Mouse (Mus musculus): Measurements from ENCODE around the gene Copg2. TPM values are rescaled to one million over a fixed set of nuclear protein-coding genes. Genes with fewer than 3 reads are reported as not detected.

Copg2 gene
- polyA plus RNA-seq, 1 experiment: 81.8 TPM

GRCm38 (mm10) chr6:30915473-30915872 is 18.9 kb upstream of the Copg2 start, which contains the start of gene Tsga13:
TSS of gene Tsga13 (minus strand) at chr6:30915573.
- H3K4me1 ChIP-seq (ENCODE audit: control insufficient read depth, insufficient read depth, low read length): no peaks in the 10 kb centered on the region
- no peaks in the 10 kb centered on the region for H3K9me3 ChIP-seq (replicated peaks; ENCODE audit: control insufficient read depth, insufficient read depth, low read length, poor library complexity, severe bottlenecking)
- H3K4me3 ChIP-seq (ENCODE audit: low read depth, low read length): no peak within 1 kb of the TSS
- H3K9ac ChIP-seq (ENCODE audit: low read depth, poor library complexity, severe bottlenecking): no peak within 1 kb of the TSS
- H3K27ac ChIP-seq (ENCODE audit: insufficient read depth, low read length): no peak within 1 kb of the TSS
- TF ChIP-seq EP300 (IDR thresholded peaks at IDR 0.05; ENCODE audit: insufficient read depth, low read depth, low read length): no peak
- no peak for TF ChIP-seq CTCF (IDR thresholded peaks at IDR 0.05; ENCODE audit: low read depth, low read length)
- H3K36me3 ChIP-seq (ENCODE audit: control insufficient read depth, insufficient read depth, low read length, poor library complexity, severe bottlenecking): no peaks in the 10 kb centered on the region
- no peaks in the 10 kb centered on the region; the same call in 1 of the 2 replicates for H3K27me3 ChIP-seq (ENCODE audit: control insufficient read depth, insufficient read depth, low read length, poor library complexity, severe bottlenecking)

DNA sequence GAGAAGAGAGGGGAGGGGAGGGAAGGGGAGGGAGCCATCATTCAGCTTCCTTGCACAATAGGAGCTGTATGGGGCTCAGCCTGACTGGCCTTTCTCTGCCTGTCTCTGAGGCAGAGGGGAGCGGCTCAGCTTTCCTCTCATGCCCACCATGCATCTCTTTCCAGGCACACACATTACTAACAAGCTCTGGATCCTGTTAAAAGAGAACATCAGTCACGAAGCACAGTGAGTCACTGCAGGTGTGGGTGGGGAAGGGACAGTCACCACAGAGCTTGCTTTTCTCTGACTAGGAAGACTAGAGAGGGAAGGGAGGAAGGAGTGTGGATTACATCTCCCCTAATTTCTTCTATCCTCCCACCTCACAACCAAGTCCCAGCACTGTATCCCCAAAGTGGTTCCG is 11.4 kb upstream of the Copg2 start:
- no peaks in the 10 kb centered on the region for H3K36me3 ChIP-seq (ENCODE audit: control insufficient read depth, insufficient read depth, low read length, poor library complexity, severe bottlenecking)
- no peak overlapping the region for H3K9ac ChIP-seq (ENCODE audit: low read depth, poor library complexity, severe bottlenecking)
- no peaks in the 10 kb centered on the region for H3K4me1 ChIP-seq (ENCODE audit: control insufficient read depth, insufficient read depth, low read length)
- no peak overlapping the region for H3K4me3 ChIP-seq (ENCODE audit: low read depth, low read length)
- no peak for TF ChIP-seq POLR2A (IDR thresholded peaks at IDR 0.05; ENCODE audit: insufficient read depth, low read length)
- H3K27ac ChIP-seq (ENCODE audit: insufficient read depth, low read length): no peak overlapping the region
- H3K27me3 ChIP-seq (ENCODE audit: control insufficient read depth, insufficient read depth, low read length, poor library complexity, severe bottlenecking): no peaks in the 10 kb centered on the region
- H3K9me3 ChIP-seq (replicated peaks; ENCODE audit: control insufficient read depth, insufficient read depth, low read length, poor library complexity, severe bottlenecking): no peaks in the 10 kb centered on the region

- H3K9ac ChIP-seq (ENCODE audit: low read depth, poor library complexity, severe bottlenecking): no peak overlapping the region
- no peaks in the 10 kb centered on the region for H3K27me3 ChIP-seq (ENCODE audit: control insufficient read depth, insufficient read depth, low read length, poor library complexity, severe bottlenecking)
- H3K9me3 ChIP-seq (replicated peaks; ENCODE audit: control insufficient read depth, insufficient read depth, low read length, poor library complexity, severe bottlenecking): no peaks in the 10 kb centered on the region
- H3K27ac ChIP-seq (ENCODE audit: insufficient read depth, low read length): no peak overlapping the region
- TF ChIP-seq EP300 (IDR thresholded peaks at IDR 0.05; ENCODE audit: insufficient read depth, low read depth, low read length) (no peak), POLR2A (IDR thresholded peaks at IDR 0.05; ENCODE audit: insufficient read depth, low read length) (no peak), CTCF (IDR thresholded peaks at IDR 0.05; ENCODE audit: low read depth, low read length) (no peak)
- H3K36me3 ChIP-seq (ENCODE audit: control insufficient read depth, insufficient read depth, low read length, poor library complexity, severe bottlenecking): no peaks in the 10 kb centered on the region
- no peaks in the 10 kb centered on the region for H3K4me1 ChIP-seq (ENCODE audit: control insufficient read depth, insufficient read depth, low read length)
- H3K4me3 ChIP-seq (ENCODE audit: low read depth, low read length): no peak overlapping the region
These were observed 8.3 kb upstream of the Copg2 start for GRCm38 (mm10) chr6:30904911-30905310.

DNA sequence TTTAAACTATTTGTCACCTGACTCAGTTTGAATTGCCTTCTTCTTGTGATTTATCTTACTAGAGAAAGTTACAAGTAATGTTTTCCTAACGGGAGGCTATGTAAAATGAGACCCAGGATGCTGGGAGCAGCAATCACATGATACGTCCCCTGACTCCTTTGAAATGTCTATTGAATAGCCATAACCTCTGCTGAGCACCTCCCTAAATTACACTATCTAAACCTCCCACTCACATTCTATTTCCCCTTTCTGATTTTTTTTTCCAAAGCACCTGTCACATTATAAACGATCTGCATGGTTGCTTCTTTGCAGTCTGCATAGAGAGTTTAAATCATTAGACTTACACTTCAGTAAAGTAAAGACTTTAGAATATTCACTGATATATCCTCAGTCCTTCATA is 7.4 kb upstream of the Copg2 start:
- no peak for TF ChIP-seq POLR2A (IDR thresholded peaks at IDR 0.05; ENCODE audit: insufficient read depth, low read length)
- TF ChIP-seq EP300 (IDR thresholded peaks at IDR 0.05; ENCODE audit: insufficient read depth, low read depth, low read length): no peak
- no peak for TF ChIP-seq CTCF (IDR thresholded peaks at IDR 0.05; ENCODE audit: low read depth, low read length)
- Histone ChIP-seq H3K4me1 (ENCODE audit: control insufficient read depth, insufficient read depth, low read length) (no peaks in the 10 kb centered on the region), H3K9ac (ENCODE audit: low read depth, poor library complexity, severe bottlenecking) (no peak overlapping the region), H3K27ac (ENCODE audit: insufficient read depth, low read length) (no peak overlapping the region), H3K4me3 (ENCODE audit: low read depth, low read length) (no peak overlapping the region), H3K36me3 (ENCODE audit: control insufficient read depth, insufficient read depth, low read length, poor library complexity, severe bottlenecking) (no peaks in the 10 kb centered on the region), H3K27me3 (ENCODE audit: control insufficient read depth, insufficient read depth, low read length, poor library complexity, severe bottlenecking) (no peaks in the 10 kb centered on the region), H3K9me3 (replicated peaks; ENCODE audit: control insufficient read depth, insufficient read depth, low read length, poor library complexity, severe bottlenecking) (no peaks in the 10 kb centered on the region)

GRCm38 (mm10) chr6:30897520-30897919 is 926 bp upstream of the Copg2 start:
- no peaks in the 10 kb centered on the region for H3K27me3 ChIP-seq (ENCODE audit: control insufficient read depth, insufficient read depth, low read length, poor library complexity, severe bottlenecking)
- no peak overlapping the region for H3K27ac ChIP-seq (ENCODE audit: insufficient read depth, low read length)
- no peaks in the 10 kb centered on the region for H3K4me1 ChIP-seq (ENCODE audit: control insufficient read depth, insufficient read depth, low read length)
- H3K36me3 ChIP-seq (ENCODE audit: control insufficient read depth, insufficient read depth, low read length, poor library complexity, severe bottlenecking): no peaks in the 10 kb centered on the region
- no peaks in the 10 kb centered on the region for H3K9me3 ChIP-seq (replicated peaks; ENCODE audit: control insufficient read depth, insufficient read depth, low read length, poor library complexity, severe bottlenecking)
- no peak overlapping the region for H3K4me3 ChIP-seq (ENCODE audit: low read depth, low read length)
- TF ChIP-seq POLR2A (IDR thresholded peaks at IDR 0.05; ENCODE audit: insufficient read depth, low read length) (no peak), CTCF (IDR thresholded peaks at IDR 0.05; ENCODE audit: low read depth, low read length) (no peak), EP300 (IDR thresholded peaks at IDR 0.05; ENCODE audit: insufficient read depth, low read depth, low read length) (no peak)
- no peak overlapping the region; the same call in 1 of the 2 replicates for H3K9ac ChIP-seq (ENCODE audit: low read depth, poor library complexity, severe bottlenecking)

- Histone ChIP-seq H3K27me3 (ENCODE audit: control insufficient read depth, insufficient read depth, low read length, poor library complexity, severe bottlenecking) (no peaks in the 10 kb centered on the region), H3K4me1 (ENCODE audit: control insufficient read depth, insufficient read depth, low read length) (no peaks in the 10 kb centered on the region), H3K4me3 (ENCODE audit: low read depth, low read length) (peak overlapping the region; percentile 46; the same call in 1 of the 2 replicates), H3K36me3 (ENCODE audit: control insufficient read depth, insufficient read depth, low read length, poor library complexity, severe bottlenecking) (no peaks in the 10 kb centered on the region), H3K27ac (ENCODE audit: insufficient read depth, low read length) (no peak overlapping the region), H3K9me3 (replicated peaks; ENCODE audit: control insufficient read depth, insufficient read depth, low read length, poor library complexity, severe bottlenecking) (no peaks in the 10 kb centered on the region), H3K9ac (ENCODE audit: low read depth, poor library complexity, severe bottlenecking) (peak overlapping the region; percentile 34; the same call in 1 of the 2 replicates)
- no peak for TF ChIP-seq CTCF (IDR thresholded peaks at IDR 0.05; ENCODE audit: low read depth, low read length)
- TF ChIP-seq EP300 (IDR thresholded peaks at IDR 0.05; ENCODE audit: insufficient read depth, low read depth, low read length): no peak
- no peak for TF ChIP-seq POLR2A (IDR thresholded peaks at IDR 0.05; ENCODE audit: insufficient read depth, low read length)
These were observed 363 bp upstream of the Copg2 start for GRCm38 (mm10) chr6:30896986-30897327.

Data from ES-Bruce4 (cell line).